Mouse (Mus musculus) neutrophil, adult 5-6 weeks (primary cell): ENCODE results near the gene Tmem210. TPM values are rescaled to one million over a fixed set of nuclear protein-coding genes. Genes with fewer than 3 reads are reported as not detected.

Source experiments
- ATAC-seq: fragments of 151-379, 151-347 bp; 2 replicates; pipeline ENCODE4 v1.8.0; 2017; ENCODE audit warnings: mild to moderate bottlenecking, moderate TSS enrichment; ENCODE audit not compliant: insufficient number of reproducible peaks, poor library complexity, low FRiP score, severe bottlenecking; ENCODE audit errors: extremely low read depth
- total RNA-seq: library from RNA; stranded (forward); fragments of 200-1000 nt; gene quantifications from 2 replicates; pipeline ENCODE4 v1.2.3, GENCODE M21; 2017

Tmem210 gene
- total RNA-seq, 1 experiment from 2014 or later = not detected

GRCm38 (mm10) chr2:25263623-25264285, 24.2 kb upstream of the Tmem210 start:
- no peak for ATAC-seq

DNA sequence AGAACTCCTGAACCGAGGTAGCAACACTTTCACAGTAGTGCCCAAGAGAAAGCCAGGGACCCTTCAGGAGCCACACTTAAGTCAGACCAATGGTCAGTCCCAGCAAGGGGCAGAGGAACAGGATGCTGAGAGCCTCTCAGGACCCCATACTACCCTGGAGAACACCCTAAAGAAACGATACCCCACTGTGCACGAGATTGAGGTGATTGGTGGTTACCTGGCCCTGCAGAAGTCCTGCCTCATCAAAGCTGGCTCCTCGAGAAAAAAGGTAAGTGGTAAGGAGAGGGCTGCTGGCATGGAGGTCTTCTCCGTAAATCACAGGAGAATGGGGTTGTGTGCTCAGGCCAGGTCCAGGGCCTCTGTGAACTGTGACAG, 23.7 kb upstream of the Tmem210 start:
- ATAC-seq = no peak

DNA sequence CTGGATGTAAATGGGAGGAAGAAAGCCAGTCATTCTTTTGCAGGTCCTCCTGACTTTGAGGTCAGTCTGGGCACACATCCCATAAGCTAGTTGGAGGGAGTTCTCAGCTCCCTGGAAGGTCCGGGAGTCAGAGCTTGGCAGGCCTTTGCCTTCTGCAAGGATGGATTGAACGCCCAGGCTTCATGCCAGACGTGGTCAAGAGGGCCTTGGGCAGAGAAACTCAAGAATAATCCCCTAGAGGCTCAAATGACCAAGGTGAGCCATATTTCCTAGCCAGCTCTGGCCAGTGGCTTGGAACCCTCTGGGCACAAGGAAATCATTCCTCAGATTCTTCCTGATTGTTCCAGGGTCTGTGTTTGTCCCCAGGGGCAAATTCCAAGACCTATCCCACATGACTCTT, 23.1 kb upstream of the Tmem210 start:
- ATAC-seq = no peak

DNA sequence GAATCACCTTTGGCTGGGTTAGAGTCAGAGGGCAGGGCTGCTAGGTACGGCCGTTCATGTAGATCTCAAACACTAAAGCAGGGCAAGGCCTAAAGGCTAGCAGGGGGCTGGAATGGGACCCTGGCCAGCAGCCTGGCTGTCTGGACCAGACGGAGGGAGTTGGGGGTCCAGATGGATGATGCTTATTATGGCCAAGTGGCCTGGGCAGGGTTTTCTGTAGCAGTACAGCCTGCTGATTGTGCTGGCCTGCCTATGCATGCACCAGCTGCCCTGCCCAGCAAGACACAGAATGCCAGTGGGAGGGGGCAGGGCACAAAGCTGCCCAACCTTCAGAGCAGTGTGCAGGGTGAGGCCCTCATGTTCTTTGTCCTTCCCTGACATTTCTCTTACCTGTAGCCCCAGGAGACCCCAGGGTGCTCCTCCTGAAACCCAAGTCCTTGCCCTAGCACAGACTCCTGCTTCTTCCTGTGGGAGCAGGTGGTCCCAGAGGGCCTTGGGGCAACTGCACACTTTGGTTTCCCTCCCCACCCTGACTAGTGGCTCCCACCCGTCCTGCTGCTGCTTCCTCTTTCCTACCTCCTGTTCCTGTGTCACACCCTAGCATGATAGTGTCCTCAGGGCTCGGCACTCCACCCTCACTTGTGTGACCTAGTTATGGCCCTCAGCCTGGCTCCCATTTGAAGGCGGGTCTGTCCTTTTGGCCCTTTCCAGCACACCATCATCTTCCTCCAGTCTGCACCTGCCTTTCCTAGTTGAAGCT, 21.9 kb upstream of the Tmem210 start:
- ATAC-seq = no peak

- no peak for ATAC-seq
These were observed 21.2 kb upstream of the Tmem210 start for GRCm38 (mm10) chr2:25266720-25267119.

DNA sequence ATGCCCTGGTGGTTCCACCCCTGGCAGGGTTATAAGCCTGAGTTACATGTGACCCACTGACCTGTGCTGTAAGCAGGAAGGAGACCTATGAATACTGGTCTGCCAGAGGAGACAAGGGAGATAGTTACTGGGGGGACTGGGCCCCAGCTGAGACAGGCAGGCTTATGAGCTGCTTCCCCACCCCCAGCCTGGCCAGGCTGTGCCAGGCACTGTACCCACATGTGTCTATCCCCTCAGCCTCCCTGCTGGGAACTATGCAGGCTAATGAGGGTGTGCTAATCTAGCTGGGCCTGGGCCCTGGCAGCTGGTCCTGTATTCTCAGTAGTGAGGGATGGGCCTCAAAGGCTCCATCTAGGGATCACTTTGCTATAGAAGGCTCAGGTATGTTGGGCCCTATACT, 20.7 kb upstream of the Tmem210 start:
- no peak for ATAC-seq

DNA sequence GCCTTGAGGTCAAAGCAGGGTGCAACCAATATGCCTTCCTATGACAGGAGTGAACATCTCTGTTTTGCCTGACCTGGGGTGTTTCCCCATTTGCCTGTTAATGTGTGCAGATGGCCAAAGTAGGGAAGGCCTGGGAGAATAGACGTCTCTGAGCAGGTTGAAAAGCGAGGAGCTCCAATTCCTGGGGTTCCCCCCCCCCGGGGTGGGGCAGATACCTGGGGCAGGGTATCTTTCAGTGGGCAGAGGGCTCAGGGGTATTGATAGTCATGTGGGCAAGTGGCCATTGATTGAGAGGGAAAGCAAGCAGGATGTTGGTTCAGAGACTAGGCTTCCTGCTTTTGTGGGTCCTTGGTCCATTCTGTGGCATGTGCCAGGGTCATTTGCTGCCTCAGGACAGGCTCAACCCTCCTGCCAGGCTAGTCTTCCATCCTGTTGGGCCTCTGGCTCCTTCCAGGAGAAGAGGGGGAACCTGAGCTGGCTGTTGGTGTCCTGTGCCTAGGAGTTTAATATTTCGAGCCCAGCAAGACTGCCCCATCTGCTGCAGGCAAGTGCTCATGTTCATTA, 20.1 kb upstream of the Tmem210 start:
- no peak for ATAC-seq

GRCm38 (mm10) chr2:25271827-25272511, 16.0 kb upstream of the Tmem210 start, which contains the start of the genes Ssna1 and Anapc2:
Ssna1 (minus strand) TSS chr2:25272438.
Anapc2 (plus strand) TSS chr2:25272478.
- ATAC-seq = peak; percentile 91

DNA sequence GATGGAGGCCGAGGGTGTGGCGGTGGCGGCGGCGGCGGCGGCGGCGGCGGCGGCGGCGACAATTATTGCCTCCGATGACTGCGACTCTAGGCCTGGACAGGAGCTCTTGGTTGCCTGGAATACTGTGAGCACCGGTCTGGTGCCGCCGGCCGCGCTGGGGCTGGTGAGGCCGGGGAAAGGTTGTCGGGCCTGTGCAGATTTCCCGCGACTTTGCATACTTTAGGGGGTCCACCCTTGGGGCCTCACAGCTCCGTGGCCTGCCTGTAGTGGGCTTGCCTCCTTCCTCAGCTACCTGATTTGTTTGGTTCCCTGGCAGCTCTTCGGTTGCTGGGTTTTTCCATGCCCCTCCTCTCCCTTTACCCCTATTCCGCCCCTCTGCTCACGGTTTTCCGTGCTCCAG, 15.4 kb upstream of the Tmem210 start:
- no peak for ATAC-seq

DNA sequence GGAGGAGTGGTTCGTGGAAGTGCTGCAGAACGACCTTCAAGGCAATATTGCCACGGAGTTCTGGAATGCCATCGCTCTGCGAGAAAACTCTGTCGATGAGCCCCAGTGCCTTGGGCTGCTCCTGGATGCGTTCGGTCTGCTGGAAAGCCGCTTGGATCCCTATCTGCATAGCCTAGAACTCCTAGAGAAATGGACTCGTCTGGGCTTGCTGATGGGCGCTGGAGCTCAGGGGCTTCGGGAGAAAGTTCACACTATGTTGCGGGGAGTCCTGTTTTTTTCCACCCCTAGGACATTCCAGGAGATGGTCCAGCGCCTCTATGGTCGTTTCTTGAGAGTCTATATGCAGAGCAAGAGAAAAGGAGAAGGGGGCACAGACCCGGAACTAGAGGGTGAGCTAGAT, 14.9 kb upstream of the Tmem210 start:
- ATAC-seq = no peak

- ATAC-seq = peak; percentile 75
These were observed 8.7 kb upstream of the Tmem210 start for GRCm38 (mm10) chr2:25278928-25279882.

- ATAC-seq = no peak
These were observed 2.4 kb upstream of the Tmem210 start for GRCm38 (mm10) chr2:25285551-25285950.

DNA sequence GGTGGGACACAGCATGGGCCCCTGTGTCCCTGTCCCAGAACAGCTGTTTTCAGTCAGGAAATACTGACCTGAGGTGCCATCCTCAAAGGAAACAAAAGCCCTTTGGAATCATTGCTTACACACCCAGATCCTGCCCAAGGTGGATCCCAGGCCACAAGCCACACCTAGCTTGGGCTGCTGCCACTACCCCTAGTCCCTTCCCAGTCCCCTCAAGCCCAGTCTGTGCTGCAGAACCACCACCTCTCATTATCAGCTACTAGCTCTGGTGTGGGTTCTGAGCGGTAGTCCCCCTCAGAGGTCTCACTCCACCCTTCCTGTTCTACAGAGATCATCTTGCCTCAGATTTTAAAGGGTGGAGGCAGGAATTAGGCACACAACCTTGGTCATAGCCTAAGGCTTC, 1.6 kb upstream of the Tmem210 start:
- ATAC-seq = no peak

- ATAC-seq = no peak
These were observed 908 bp upstream of the Tmem210 start for GRCm38 (mm10) chr2:25286837-25287636.

GRCm38 (mm10) chr2:25288734-25289345, 895 bp downstream of the Tmem210 start:
- ATAC-seq = no peak

GRCm38 (mm10) chr2:25289651-25290050, 1.7 kb downstream of the Tmem210 start, which contains the start of gene Lrrc26:
Lrrc26 (plus strand) TSS chr2:25289915.
- no peak for ATAC-seq

DNA sequence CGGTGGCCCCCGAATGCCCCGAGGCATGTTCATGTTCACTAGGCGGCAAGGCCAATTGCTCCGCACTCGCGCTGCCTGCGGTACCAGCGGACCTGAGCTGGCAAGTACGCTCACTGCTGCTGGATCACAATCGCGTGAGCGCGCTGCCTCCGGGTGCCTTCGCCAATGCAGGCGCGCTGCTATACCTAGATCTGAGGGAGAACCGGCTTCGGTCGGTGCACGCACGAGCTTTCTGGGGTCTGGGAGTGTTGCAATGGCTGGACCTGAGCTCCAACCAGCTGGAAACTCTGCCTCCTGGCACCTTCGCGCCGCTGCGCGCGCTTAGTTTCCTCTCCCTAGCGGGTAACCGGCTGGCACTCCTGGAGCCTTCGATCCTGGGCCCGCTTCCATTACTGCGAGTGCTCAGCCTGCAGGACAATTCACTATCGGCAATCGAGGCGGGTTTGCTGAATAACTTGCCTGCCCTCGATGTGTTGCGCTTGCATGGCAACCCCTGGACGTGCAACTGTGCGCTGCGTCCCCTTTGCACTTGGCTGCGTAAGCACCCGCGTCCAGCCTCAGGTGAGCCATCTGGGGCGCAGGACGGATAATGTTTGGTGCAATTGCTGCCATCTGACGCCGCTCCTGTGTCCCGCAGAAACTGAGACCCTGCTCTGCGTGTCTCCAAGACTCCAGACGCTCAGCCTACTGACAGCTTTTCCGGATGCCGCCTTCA, 2.3 kb downstream of the Tmem210 start:
- no peak for ATAC-seq
